Mouse (Mus musculus): Measurements from ENCODE around the gene Spred3. TPM values are rescaled to one million over a fixed set of nuclear protein-coding genes. Genes with fewer than 3 reads are reported as not detected.

Gene Spred3
- total and polyA plus RNA-seq, 3 experiments = 1.6 to 6.6 (median 3.3) TPM

- Histone ChIP-seq H3K27ac (ENCODE audit: insufficient read depth, low read depth) (no peak within 1 kb of the TSS), H3K4me2 (ENCODE audit: insufficient read depth, low read depth, poor library complexity, severe bottlenecking) (peak within 1 kb of the TSS; percentile 90), H3K4me3 (replicated peaks in 1 of 3; ENCODE audit: low read depth in 2 of 3, low read length in 2 of 3, poor library complexity in 1 of 3) (peak within 1 kb of the TSS in 1 of 3 experiments; percentile 3), H3K9me3 (replicated peaks; ENCODE audit: low read length) (no peaks in the 10 kb centered on the region), H3K27me3 (replicated peaks) (peaks cover 3% of the 10 kb centered on the region), H3K79me2 (replicated peaks; ENCODE audit: control insufficient read depth, extremely low read depth, insufficient read depth, poor library complexity, severe bottlenecking) (no peaks in the 10 kb centered on the region), H3K4me1 (ENCODE audit: control insufficient read depth in 1 of 2, insufficient read depth in 2 of 2) (peaks cover 0 to 32% of the 10 kb centered on the region in 2 experiments; a peak in 2 of 4 replicates), H3K36me3 (replicated peaks in 1 of 2; ENCODE audit: control insufficient read depth in 1 of 2, insufficient read depth in 1 of 2, low read length in 1 of 2) (no peaks in the 10 kb centered on the region), H3K9ac (ENCODE audit: insufficient read depth, low read depth) (0 out of 2 replicates have a peak within 1 kb of the TSS, but pooled peaks have one; percentile 16)
- TF ChIP-seq HCFC1 (IDR thresholded peaks at IDR 0.05; ENCODE audit: low read depth, low read length) (no peak), POLR2A (IDR thresholded peaks at IDR 0.05; ENCODE audit: low read depth, low read length) (peak; percentile 28; the same call in 1 of the 2 replicates), MAX (IDR thresholded peaks at IDR 0.05; ENCODE audit: low read length) (no peak)
- in situ Hi-C loops (cut with MboI; ENCODE audit: low pct_ligation_motif_present, low pct_unique_long_range_greater_than_20kb, low sequenced_read_pairs) (no loop called here), dilution Hi-C loops (cut with MboI; ENCODE audit: extremely low pct_ligation_motif_present, extremely low pct_unique_long_range_greater_than_20kb, low sequenced_read_pairs) (no loop called here)
- DNase-seq (ENCODE audit: extremely low read depth) = peak; percentile 60
These were observed 45.2 kb downstream of the Spred3 start, which contains the start of gene Ryr1 for GRCm38 (mm10) chr7:29124970-29125369. Ryr1 (minus strand) TSS chr7:29125179.

- dilution Hi-C loops (cut with MboI; ENCODE audit: extremely low pct_ligation_motif_present, extremely low pct_unique_long_range_greater_than_20kb, low sequenced_read_pairs) (no loop called here), in situ Hi-C loops (cut with MboI; ENCODE audit: low pct_ligation_motif_present, low pct_unique_long_range_greater_than_20kb, low sequenced_read_pairs) (no loop called here)
- H3K4me1 ChIP-seq (ENCODE audit: control insufficient read depth in 1 of 2, insufficient read depth in 2 of 2) = peaks cover 0 to 30% of the 10 kb centered on the region in 2 experiments; a peak in 2 of 4 replicates
- no peaks in the 10 kb centered on the region for H3K36me3 ChIP-seq (replicated peaks in 1 of 2; ENCODE audit: control insufficient read depth in 1 of 2, insufficient read depth in 1 of 2, low read length in 1 of 2)
- H3K27me3 ChIP-seq (replicated peaks) = peaks cover 3% of the 10 kb centered on the region
- no peak overlapping the region for H3K27ac ChIP-seq (ENCODE audit: insufficient read depth, low read depth)
- no peak overlapping the region for H3K4me2 ChIP-seq (ENCODE audit: insufficient read depth, low read depth, poor library complexity, severe bottlenecking)
- peak; percentile 83 for TF ChIP-seq MAFK (IDR thresholded peaks at IDR 0.05; ENCODE audit: insufficient replicate concordance, low read length)
- no peak for TF ChIP-seq CTCF (conservative IDR thresholded peaks at IDR 0.05 in 1 of 2, IDR thresholded peaks at IDR 0.05 in 1 of 2; ENCODE audit: low read depth in 2 of 2, low read length in 2 of 2)
- TF ChIP-seq KAT2A (IDR thresholded peaks at IDR 0.05; ENCODE audit: insufficient replicate concordance, low read length) = no peak
- no peak for DNase-seq (ENCODE audit: extremely low read depth)
- H3K79me2 ChIP-seq (replicated peaks; ENCODE audit: control insufficient read depth, extremely low read depth, insufficient read depth, poor library complexity, severe bottlenecking) = no peaks in the 10 kb centered on the region
- no peaks in the 10 kb centered on the region for H3K9me3 ChIP-seq (replicated peaks; ENCODE audit: low read length)
- H3K4me3 ChIP-seq (replicated peaks in 1 of 3; ENCODE audit: low read depth in 2 of 3, low read length in 2 of 3, poor library complexity in 1 of 3) = no peak overlapping the region
- no peak overlapping the region for H3K9ac ChIP-seq (ENCODE audit: insufficient read depth, low read depth)
These were observed 46.5 kb downstream of the Spred3 start for GRCm38 (mm10) chr7:29123531-29124358.

GRCm38 (mm10) chr7:29122821-29123220 is 47.4 kb downstream of the Spred3 start:
- DNase-seq (ENCODE audit: extremely low read depth) = no peak
- H3K4me3 ChIP-seq (replicated peaks in 1 of 3; ENCODE audit: low read depth in 2 of 3, low read length in 2 of 3, poor library complexity in 1 of 3) = no peak overlapping the region
- TF ChIP-seq NRF1 (IDR thresholded peaks at IDR 0.05; ENCODE audit: low read depth, low read length) (no peak), MXI1 (IDR thresholded peaks at IDR 0.05; ENCODE audit: low read depth, low read length) (no peak), E2F4 (IDR thresholded peaks at IDR 0.05; ENCODE audit: insufficient replicate concordance, low read depth, low read length) (no peak), NELFE (IDR thresholded peaks at IDR 0.05; ENCODE audit: low read depth, low read length) (no peak), USF1 (IDR thresholded peaks at IDR 0.05; ENCODE audit: low read depth, low read length) (no peak), TCF12 (IDR thresholded peaks at IDR 0.05; ENCODE audit: low read depth, low read length) (no peak)
- H3K27me3 ChIP-seq (replicated peaks) = peaks cover 3% of the 10 kb centered on the region
- H3K36me3 ChIP-seq (replicated peaks in 1 of 2; ENCODE audit: control insufficient read depth in 1 of 2, insufficient read depth in 1 of 2, low read length in 1 of 2) = no peaks in the 10 kb centered on the region
- no peak overlapping the region for H3K9ac ChIP-seq (ENCODE audit: insufficient read depth, low read depth)
- H3K27ac ChIP-seq (ENCODE audit: insufficient read depth, low read depth) = no peak overlapping the region
- H3K4me2 ChIP-seq (ENCODE audit: insufficient read depth, low read depth, poor library complexity, severe bottlenecking) = no peak overlapping the region
- dilution Hi-C loops (cut with MboI; ENCODE audit: extremely low pct_ligation_motif_present, extremely low pct_unique_long_range_greater_than_20kb, low sequenced_read_pairs) (no loop called here), in situ Hi-C loops (cut with MboI; ENCODE audit: low pct_ligation_motif_present, low pct_unique_long_range_greater_than_20kb, low sequenced_read_pairs) (no loop called here)
- peaks cover 0 to 29% of the 10 kb centered on the region in 2 experiments; a peak in 2 of 4 replicates for H3K4me1 ChIP-seq (ENCODE audit: control insufficient read depth in 1 of 2, insufficient read depth in 2 of 2)
- no peaks in the 10 kb centered on the region for H3K79me2 ChIP-seq (replicated peaks; ENCODE audit: control insufficient read depth, extremely low read depth, insufficient read depth, poor library complexity, severe bottlenecking)
- no peaks in the 10 kb centered on the region for H3K9me3 ChIP-seq (replicated peaks; ENCODE audit: low read length)
